Mouse (Mus musculus) liver, adult 2 months (tissue): ENCODE results near the gene Map3k6.

Experiments used
- CTCF ChIP-seq: fragments of 200-500 bp; IDR thresholded peaks from 2 replicates; pipeline ENCODE4 v1.5.1; 2011; ENCODE audit warnings: low read depth, low read length, control low read depth
- POLR2A ChIP-seq: fragments of 200-500 bp; IDR thresholded peaks from 2 replicates; pipeline ENCODE4 v1.6.1; 2011; ENCODE audit warnings: low read length, control low read depth; ENCODE audit not compliant: insufficient read depth; ENCODE audit errors: extremely low read depth

DNA sequence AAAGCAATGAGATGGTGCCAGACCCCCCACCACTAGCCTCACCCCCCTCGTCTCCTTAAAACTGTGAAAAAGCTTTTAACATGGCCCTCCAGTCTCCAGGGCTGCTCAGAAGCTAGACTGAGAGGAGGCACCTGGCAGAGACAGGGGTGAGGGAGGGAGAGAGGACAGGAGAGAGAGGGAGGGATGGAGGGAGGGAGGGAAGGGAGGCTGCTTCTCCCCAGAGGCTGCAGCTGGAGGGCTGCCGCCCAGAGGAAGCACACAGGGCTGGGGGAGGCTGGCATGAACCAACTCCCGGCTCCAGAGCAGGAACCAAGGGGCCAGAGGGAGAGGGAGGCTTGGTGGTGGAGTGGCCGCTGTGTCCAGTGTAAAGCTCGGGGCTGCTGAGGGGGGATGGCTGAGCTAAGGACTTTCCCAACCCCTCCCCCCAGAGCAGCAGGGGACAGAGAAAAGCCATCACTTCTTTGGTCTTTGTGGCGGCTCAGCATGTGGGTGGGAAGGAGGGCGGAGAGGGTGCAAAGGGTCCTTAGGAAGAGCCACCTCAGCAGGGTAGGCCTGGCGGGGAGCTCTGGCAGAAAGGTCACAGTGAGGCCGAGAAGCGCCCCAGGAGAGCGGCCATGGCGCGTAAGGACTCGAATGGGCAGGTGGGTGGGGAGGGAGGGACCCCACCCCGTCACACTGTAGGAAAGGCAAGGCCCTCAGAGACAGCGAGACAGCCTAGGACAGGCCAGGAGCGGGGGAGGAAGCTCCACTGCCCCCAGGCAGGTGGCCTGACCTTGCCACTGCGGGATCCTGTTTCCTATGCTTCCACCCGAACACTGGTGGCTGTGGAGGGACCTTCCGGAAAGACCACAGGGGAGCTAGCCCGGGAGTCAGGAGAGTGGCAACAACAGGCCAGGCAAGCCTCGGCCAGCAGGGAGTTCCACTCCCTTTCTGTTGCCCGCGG lies 52.6 kb downstream of the Map3k6 start:
- TF ChIP-seq CTCF, result no peak
- TF ChIP-seq POLR2A, result no peak
